Mouse (Mus musculus) MEL (cell line): ENCODE measurements at regions not wholly inside any gene's neighbourhood (a gene's known extent, or its start where the extent isn't known, plus 50 kb on each side); places are given as distances from the start of the nearest gene placed in this dataset.

ENCODE experiments used
- DNase-seq: peaks from one replicate; pipeline ENCODE4 v3.0.0; 2011; ENCODE audit warnings: low read depth, low spot score
- H3K27ac ChIP-seq: 2 replicates; pipeline ENCODE4 v1.5.1; 2012; ENCODE audit warnings: low read depth, mild to moderate bottlenecking, control low read depth, low read length, moderate library complexity; ENCODE audit not compliant: control insufficient read depth
- H3K27me3 ChIP-seq, 2 experiments: fragments of 150-350 bp in 1 of 2; sonication (generic) in 1 of 2; 2 replicates each; pipeline ENCODE4 v1.6.1; 2012; ENCODE audit warnings: low read length in 2 of 2, mild to moderate bottlenecking in 2 of 2, improper control_type of control experiment in 1 of 2, moderate library complexity in 1 of 2; ENCODE audit not compliant: insufficient read depth in 2 of 2, control insufficient read depth in 1 of 2
- H3K36me3 ChIP-seq, 2 experiments: 2 replicates each; pipeline ENCODE4 v1.6.1; 2012 to 2014; ENCODE audit warnings: low read length in 2 of 2, improper control_type of control experiment in 1 of 2, inconsistent platforms in 1 of 2, mild to moderate bottlenecking in 1 of 2; ENCODE audit not compliant: insufficient read depth in 2 of 2, control insufficient read depth in 1 of 2
- H3K4me1 ChIP-seq, 2 experiments: fragments of 150-350 bp in 1 of 2; sonication (generic) in 1 of 2; 2 replicates each; pipeline ENCODE4 v1.6.1; 2012; ENCODE audit warnings: low read length in 2 of 2, improper control_type of control experiment in 1 of 2, mild to moderate bottlenecking in 1 of 2; ENCODE audit not compliant: insufficient read depth in 2 of 2, control insufficient read depth in 1 of 2
- H3K4me3 ChIP-seq, 2 experiments: fragments of 150-350 bp in 1 of 2; sonication (generic) in 1 of 2; 2 replicates each; pipeline ENCODE4 v1.5.1; 2012; ENCODE audit warnings: low read depth in 2 of 2, low read length in 2 of 2, mild to moderate bottlenecking in 2 of 2, moderate library complexity in 2 of 2, control low read depth in 1 of 2, improper control_type of control experiment in 1 of 2; ENCODE audit not compliant: control insufficient read depth in 1 of 2, insufficient read depth in 1 of 2
- H3K79me2 ChIP-seq: 2 replicates; pipeline ENCODE4 v1.6.1; 2012; ENCODE audit warnings: mild to moderate bottlenecking, low read length, moderate library complexity; ENCODE audit not compliant: control insufficient read depth, poor library complexity, insufficient read depth
- H3K9ac ChIP-seq: 2 replicates; pipeline ENCODE4 v1.6.1; 2012; ENCODE audit warnings: low read depth, mild to moderate bottlenecking, control low read depth, low read length, moderate library complexity; ENCODE audit not compliant: control insufficient read depth, poor library complexity, severe bottlenecking
- H3K9me3 ChIP-seq: fragments of 150-350 bp; sonication (generic); replicated peaks from 2 replicates; pipeline ENCODE4 v1.6.1; 2012; ENCODE audit warnings: mild to moderate bottlenecking, low read length, improper control_type of control experiment, moderate library complexity; ENCODE audit not compliant: insufficient read depth
- CHD1 ChIP-seq: IDR thresholded peaks from 2 replicates; pipeline ENCODE4 v1.6.1; 2012; ENCODE audit warnings: low read depth, mild to moderate bottlenecking, inconsistent platforms, low read length, improper control_type of control experiment
- E2F4 ChIP-seq: IDR thresholded peaks from 2 replicates; pipeline ENCODE4 v1.6.1; 2011; ENCODE audit warnings: low read depth, low read length, improper control_type of control experiment, borderline replicate concordance
- ELF1 ChIP-seq: IDR thresholded peaks from 2 replicates; pipeline ENCODE4 v1.6.1; 2014; ENCODE audit warnings: low read depth, mild to moderate bottlenecking, inconsistent platforms, low read length, improper control_type of control experiment, moderate library complexity
- EP300 ChIP-seq, 2 experiments: IDR thresholded peaks; 2 replicates each; pipeline ENCODE4 v1.6.1; 2011; ENCODE audit warnings: improper control_type of control experiment in 2 of 2, low read length in 2 of 2, low read depth in 1 of 2, mild to moderate bottlenecking in 1 of 2
- GATA1 ChIP-seq: IDR thresholded peaks from 2 replicates; pipeline ENCODE4 v1.6.1; 2011; ENCODE audit warnings: low read depth, low read length, improper control_type of control experiment
- HCFC1 ChIP-seq: IDR thresholded peaks from 2 replicates; pipeline ENCODE4 v1.6.1; 2012; ENCODE audit warnings: low read depth, mild to moderate bottlenecking, inconsistent platforms, low read length, improper control_type of control experiment, moderate library complexity
- KAT2A ChIP-seq: conservative IDR thresholded peaks from 2 replicates; pipeline ENCODE4 v1.6.1; 2012; ENCODE audit warnings: low read depth, low read length, improper control_type of control experiment, inconsistent platforms
- MAX ChIP-seq: IDR thresholded peaks from 2 replicates; pipeline ENCODE4 v1.6.1; 2011; ENCODE audit warnings: low read length, improper control_type of control experiment
- MAZ ChIP-seq: IDR thresholded peaks from 2 replicates; pipeline ENCODE4 v1.6.1; 2012; ENCODE audit warnings: low read depth, mild to moderate bottlenecking, inconsistent platforms, low read length, improper control_type of control experiment
- MXI1 ChIP-seq: IDR thresholded peaks from 2 replicates; pipeline ENCODE4 v1.6.1; 2011; ENCODE audit warnings: mild to moderate bottlenecking, low read depth, low read length, improper control_type of control experiment
- MYB ChIP-seq: IDR thresholded peaks from 2 replicates; pipeline ENCODE4 v1.6.1; 2011; ENCODE audit warnings: mild to moderate bottlenecking, low read depth, low read length, improper control_type of control experiment
- MYC ChIP-seq: IDR thresholded peaks from 2 replicates; pipeline ENCODE4 v1.6.1; 2011; ENCODE audit warnings: low read depth, mild to moderate bottlenecking, low read length, improper control_type of control experiment, moderate library complexity
- POLR2A ChIP-seq, 2 experiments: IDR thresholded peaks; 2 replicates each; pipeline ENCODE4 v1.6.1; 2011 to 2012; ENCODE audit warnings: low read length in 2 of 2, mild to moderate bottlenecking in 2 of 2, control low read depth in 1 of 2, improper control_type of control experiment in 1 of 2, low read depth in 1 of 2, moderate library complexity in 1 of 2; ENCODE audit not compliant: control insufficient read depth in 1 of 2, insufficient read depth in 1 of 2, poor library complexity in 1 of 2
- RAD21 ChIP-seq: IDR thresholded peaks from 2 replicates; pipeline ENCODE4 v1.6.1; 2011; ENCODE audit warnings: mild to moderate bottlenecking, low read depth, low read length, improper control_type of control experiment
- SIN3A ChIP-seq: IDR thresholded peaks from 2 replicates; pipeline ENCODE4 v1.6.1; 2012; ENCODE audit warnings: low read length, improper control_type of control experiment, inconsistent platforms
- TBP ChIP-seq: IDR thresholded peaks from 2 replicates; pipeline ENCODE4 v1.8.0; 2011; ENCODE audit warnings: low read depth, low read length, improper control_type of control experiment
- USF2 ChIP-seq, 2 experiments: IDR thresholded peaks; 2 replicates each; pipeline ENCODE4 v1.6.1; 2011 to 2012; ENCODE audit warnings: improper control_type of control experiment in 2 of 2, low read length in 2 of 2, borderline replicate concordance in 1 of 2, inconsistent platforms in 1 of 2, low read depth in 1 of 2, mild to moderate bottlenecking in 1 of 2; ENCODE audit not compliant: insufficient read depth in 1 of 2
- ZC3H11A ChIP-seq: IDR thresholded peaks from 2 replicates; pipeline ENCODE4 v1.6.1; 2012; ENCODE audit warnings: low read depth, mild to moderate bottlenecking, inconsistent platforms, low read length, improper control_type of control experiment
- ZMIZ1 ChIP-seq: IDR thresholded peaks from 2 replicates; pipeline ENCODE4 v1.6.1; 2012; ENCODE audit warnings: low read depth, mild to moderate bottlenecking, inconsistent platforms, low read length, improper control_type of control experiment, moderate library complexity
- ZNF384 ChIP-seq: IDR thresholded peaks from 2 replicates; pipeline ENCODE4 v1.6.1; 2012; ENCODE audit warnings: low read depth, mild to moderate bottlenecking, inconsistent platforms, low read length, improper control_type of control experiment

DNA sequence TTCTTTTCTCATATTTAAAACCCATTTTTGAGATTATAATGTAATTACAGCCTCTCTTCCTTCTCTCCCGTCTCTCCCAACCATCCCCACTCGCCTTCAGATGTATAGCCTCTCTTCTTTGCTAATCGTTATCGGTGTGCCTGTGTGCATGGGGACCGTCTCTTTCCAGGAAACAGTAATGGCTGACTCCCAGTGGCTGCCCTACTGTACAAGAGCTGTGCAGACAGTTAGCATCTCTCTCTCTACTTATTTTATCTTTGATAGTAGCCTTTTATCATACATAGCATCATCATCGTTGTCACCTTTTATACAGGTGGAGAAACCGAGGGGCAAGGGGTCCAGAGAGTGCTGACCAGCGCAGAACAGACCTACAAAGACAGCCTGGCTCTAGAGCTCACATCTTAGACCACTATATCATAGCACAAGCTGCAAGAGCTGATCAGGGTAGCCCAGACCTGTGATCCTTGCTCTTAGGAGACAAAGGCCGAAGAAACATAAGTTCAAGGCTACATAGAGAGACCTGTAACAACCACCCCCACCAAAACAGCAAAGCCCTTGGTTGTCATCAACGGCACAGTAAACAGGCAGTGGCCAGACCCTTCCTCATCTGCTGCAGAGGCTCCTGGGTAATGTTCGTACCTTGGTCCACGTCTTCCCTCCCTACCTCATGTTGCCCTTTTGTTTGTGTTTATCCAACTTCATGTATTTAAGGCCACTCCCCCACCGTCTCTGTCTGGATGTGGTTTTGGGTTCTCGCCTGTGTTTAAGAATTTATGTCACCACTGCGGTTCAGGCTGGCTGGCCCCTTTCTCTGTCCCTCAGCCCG is 103.1 kb upstream of the Cpm start:
- Histone ChIP-seq H3K36me3 (no peaks in the 10 kb centered on the region), H3K4me3 (no peak overlapping the region), H3K79me2 (no peaks in the 10 kb centered on the region), H3K27me3 (no peaks in the 10 kb centered on the region; a peak in 1 of 4 replicates), H3K4me1 (no peaks in the 10 kb centered on the region), H3K9me3 (no peaks in the 10 kb centered on the region), H3K9ac (no peak overlapping the region), H3K27ac (no peak overlapping the region)
- TF ChIP-seq KAT2A (no peak), TBP (no peak), ELF1 (no peak), E2F4 (no peak), ZMIZ1 (no peak), EP300 (IDR thresholded peaks at IDR 0.05; ENCODE audit: low read depth in 1 of 2, low read length in 2 of 2) (no peak), MYC (no peak), ZC3H11A (no peak), MYB (no peak), MAZ (no peak), SIN3A (no peak), CHD1 (no peak), ZNF384 (no peak), RAD21 (no peak), HCFC1 (no peak), MXI1 (no peak), MAX (no peak)
- DNase-seq = no peak

DNA sequence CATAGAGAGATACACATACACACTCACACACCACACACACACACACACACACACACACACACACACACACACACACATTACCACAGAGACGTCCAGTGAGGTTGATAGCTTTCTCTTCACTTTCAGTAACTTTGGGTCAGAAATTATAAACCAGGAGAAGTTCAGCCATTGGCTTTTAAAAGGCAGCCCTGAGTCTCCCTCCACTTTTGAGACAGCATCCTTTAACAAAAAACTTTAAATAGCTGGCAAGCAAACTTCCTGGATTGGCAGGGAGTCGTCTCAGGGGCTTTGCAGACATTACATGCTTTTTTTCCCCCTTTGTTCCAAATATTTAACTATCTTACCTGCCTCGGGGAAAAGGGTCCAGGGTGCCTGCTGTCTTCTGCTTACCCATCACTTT is 103.7 kb upstream of the Cpm start:
- H3K9ac ChIP-seq = no peak overlapping the region
- H3K4me1 ChIP-seq = no peaks in the 10 kb centered on the region
- H3K36me3 ChIP-seq = no peaks in the 10 kb centered on the region
- no peak for TF ChIP-seq MYC
- no peak for TF ChIP-seq POLR2A (IDR thresholded peaks at IDR 0.05; ENCODE audit: control insufficient read depth in 1 of 2, insufficient read depth in 1 of 2, low read depth in 1 of 2, low read length in 2 of 2, poor library complexity in 1 of 2)
- TF ChIP-seq USF2 (IDR thresholded peaks at IDR 0.05; ENCODE audit: borderline replicate concordance in 1 of 2, insufficient read depth in 1 of 2, low read depth in 1 of 2, low read length in 2 of 2) = no peak
- no peak for TF ChIP-seq ZNF384
- TF ChIP-seq MAZ = no peak
- no peak for TF ChIP-seq GATA1
- no peak overlapping the region for H3K27ac ChIP-seq
- no peak overlapping the region for H3K4me3 ChIP-seq
- DNase-seq = no peak
- no peaks in the 10 kb centered on the region; a peak in 1 of 4 replicates for H3K27me3 ChIP-seq
- H3K9me3 ChIP-seq = no peaks in the 10 kb centered on the region
- no peaks in the 10 kb centered on the region for H3K79me2 ChIP-seq
